Mouse (Mus musculus) testis, postnatal 10 days (tissue): ENCODE data around the gene Gmds.
A peak's percentile ranks its signal among the peaks of the same experiment; 100 is the strongest.

Source experiments
- DNase-seq: peaks from one replicate; pipeline ENCODE4 v3.0.0; 2021; ENCODE audit warnings: low spot score

The Gmds gene

DNA sequence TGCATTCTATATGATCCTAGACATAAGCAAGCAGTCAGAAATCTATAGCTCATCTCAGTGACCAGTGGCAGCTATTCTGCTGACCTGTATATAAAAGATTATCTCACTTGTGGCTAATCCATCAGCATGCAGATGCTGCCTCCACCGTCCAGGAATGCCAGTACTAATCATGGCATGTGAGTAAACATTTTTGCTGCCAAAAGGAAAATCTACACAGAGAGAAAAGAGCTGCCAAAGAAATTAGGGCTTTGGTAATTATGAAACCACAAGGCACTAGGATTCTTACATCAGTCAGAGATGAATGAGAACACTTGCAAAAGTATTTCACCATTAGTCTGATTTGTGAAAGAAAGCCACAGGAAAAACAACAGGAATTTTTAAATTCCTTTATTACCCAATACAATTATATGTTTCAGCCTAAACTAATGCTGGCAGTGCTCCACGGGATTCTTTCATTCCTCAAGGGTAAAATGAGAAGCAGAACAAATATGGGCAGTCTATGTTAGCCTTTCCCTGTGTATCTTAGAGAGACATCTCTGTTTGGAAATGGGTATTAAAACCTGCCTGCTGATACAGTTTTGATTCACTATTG lies 71.3 kb downstream of the Gmds start:
- no peak for DNase-seq

- DNase-seq: no peak
Observed at GRCm38 (mm10) chr13:32266721-32267120, 71.8 kb downstream of the Gmds start.

- DNase-seq: peak; percentile 79
Observed at GRCm38 (mm10) chr13:32256121-32256520, 82.4 kb downstream of the Gmds start.

GRCm38 (mm10) chr13:32252276-32252675 lies 86.3 kb downstream of the Gmds start:
- no peak for DNase-seq

- no peak for DNase-seq
Observed at GRCm38 (mm10) chr13:32242200-32242599, 96.3 kb downstream of the Gmds start.

DNA sequence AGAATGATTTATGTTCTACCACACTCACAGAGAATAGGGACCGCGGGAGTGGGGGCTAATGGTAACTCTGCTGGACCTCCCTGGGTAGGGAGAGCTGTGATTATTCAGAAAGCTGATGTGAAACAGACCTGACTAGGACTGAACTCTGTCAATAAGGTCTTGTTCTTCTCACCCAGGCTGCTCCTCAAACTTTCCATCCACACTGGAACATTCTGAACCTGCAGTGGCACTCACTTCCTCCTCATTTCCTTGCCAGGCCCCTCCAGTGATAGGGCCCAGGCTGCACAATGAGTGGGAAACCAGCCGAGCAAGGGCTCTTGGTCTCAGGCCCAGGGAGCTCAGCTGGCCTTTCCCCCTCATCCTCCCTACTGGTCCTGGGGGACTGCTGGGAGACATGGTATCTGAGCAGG lies 102.3 kb downstream of the Gmds start:
- peak; percentile 40 for DNase-seq

- no peak for DNase-seq
Observed at GRCm38 (mm10) chr13:32235046-32235445, 103.5 kb downstream of the Gmds start.

GRCm38 (mm10) chr13:32234019-32234418 lies 104.5 kb downstream of the Gmds start:
- no peak for DNase-seq

DNA sequence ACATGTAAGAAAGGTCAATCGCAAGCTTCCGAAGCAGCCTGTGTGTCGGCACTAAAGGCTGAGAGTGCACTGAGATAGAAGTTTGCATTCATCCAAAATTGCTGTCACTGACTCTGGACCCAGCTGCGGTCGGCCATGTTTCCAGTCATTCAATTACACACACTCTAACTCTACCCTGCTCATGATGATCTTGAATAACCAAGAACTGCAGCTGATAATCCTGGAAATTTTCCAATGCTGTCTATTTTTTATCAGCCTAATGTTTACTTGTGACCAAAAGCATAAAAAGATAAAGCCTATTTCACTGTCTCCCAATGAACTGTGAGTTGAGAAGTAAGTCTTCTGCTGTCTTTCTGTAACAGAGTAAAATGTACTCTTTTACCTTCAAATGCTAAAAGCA lies 106.1 kb downstream of the Gmds start:
- no peak for DNase-seq

- DNase-seq: no peak
Observed at GRCm38 (mm10) chr13:32231956-32232355, 106.6 kb downstream of the Gmds start.

DNA sequence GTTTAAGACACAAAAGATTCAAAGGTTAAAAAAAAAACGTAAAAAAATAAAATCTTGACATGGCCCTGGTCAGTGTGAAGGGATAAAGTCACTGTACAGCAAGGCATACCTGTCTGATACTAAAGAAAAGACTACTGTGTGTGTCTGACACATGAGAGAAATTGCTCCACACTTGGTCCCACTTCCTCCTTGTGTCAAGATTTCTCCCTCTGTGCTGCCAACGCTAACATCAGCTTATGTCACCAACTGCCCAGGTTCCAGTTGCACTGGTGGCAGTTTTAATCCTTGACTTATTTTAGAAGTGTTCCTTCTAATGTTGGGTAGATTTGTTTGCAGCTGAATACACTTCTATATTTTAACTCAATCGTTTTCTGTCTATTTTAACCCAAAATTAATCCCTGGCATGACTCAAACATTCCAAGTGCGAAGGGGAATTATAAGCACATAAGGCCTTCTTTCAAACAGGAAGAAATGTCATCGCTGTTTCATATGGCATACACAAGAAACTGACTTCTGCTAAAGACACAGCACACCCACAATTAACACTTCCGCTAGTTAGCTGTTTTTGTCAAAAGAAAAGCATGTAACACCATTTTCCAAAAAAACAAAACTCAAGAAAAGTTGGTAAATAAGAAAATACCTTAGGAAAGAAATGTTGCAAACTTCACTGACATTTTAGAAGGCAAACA lies 110.5 kb downstream of the Gmds start:
- DNase-seq: no peak

- no peak for DNase-seq
Observed at GRCm38 (mm10) chr13:32217647-32218046, 120.9 kb downstream of the Gmds start.

DNA sequence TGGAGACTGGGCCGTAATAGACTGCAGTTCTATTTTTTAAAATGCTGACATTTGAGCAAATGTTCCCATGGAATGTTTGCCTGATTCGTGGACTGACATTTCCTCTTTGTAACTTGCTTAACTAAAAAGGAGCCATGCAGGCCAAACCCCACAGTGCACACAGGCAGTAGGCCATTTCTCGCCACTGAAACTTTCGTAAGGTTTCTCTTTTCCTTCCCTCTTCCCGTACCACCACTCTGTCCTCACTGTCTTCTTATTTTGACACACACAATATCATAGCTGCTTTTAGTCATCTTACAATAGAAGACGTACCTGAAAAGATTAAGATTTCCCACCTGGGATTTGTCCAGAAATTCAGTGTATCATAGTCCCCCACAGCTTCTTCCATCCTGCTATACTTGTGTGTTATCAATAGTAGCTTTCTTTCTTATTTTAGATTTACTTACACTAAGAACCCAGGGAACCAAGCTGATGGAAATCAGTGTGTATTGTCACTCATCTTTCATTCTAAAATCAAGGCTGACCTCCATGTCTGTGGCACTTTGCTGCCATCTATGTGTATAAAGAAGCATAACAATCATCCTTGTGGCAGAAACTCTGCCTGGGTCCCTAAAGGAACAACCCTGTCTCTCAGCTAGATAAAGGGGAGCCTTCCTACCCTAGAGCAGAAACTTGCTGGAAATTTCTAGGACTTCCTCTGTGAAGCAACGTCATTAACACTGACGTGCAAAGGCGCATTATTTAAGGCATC lies 124.7 kb downstream of the Gmds start:
- DNase-seq: no peak

DNA sequence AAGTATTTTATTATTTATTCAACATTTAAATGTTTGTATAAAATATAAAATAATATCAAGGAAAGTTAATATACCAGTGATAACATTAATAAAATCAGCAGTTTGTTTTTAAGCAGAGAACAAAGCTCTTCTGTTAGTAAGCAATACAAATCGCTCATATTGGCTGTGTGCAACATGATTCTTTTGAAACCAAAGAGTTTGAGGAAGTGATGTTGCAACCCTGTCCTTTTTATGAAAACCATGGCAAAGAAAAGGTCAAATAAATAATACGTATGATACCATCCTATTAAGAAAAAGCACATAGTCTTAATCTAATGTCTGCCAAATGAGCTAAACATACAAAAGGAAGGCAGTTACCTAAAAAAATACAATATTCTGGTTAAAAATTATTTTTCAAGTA lies 126.4 kb downstream of the Gmds start:
- no peak for DNase-seq

DNA sequence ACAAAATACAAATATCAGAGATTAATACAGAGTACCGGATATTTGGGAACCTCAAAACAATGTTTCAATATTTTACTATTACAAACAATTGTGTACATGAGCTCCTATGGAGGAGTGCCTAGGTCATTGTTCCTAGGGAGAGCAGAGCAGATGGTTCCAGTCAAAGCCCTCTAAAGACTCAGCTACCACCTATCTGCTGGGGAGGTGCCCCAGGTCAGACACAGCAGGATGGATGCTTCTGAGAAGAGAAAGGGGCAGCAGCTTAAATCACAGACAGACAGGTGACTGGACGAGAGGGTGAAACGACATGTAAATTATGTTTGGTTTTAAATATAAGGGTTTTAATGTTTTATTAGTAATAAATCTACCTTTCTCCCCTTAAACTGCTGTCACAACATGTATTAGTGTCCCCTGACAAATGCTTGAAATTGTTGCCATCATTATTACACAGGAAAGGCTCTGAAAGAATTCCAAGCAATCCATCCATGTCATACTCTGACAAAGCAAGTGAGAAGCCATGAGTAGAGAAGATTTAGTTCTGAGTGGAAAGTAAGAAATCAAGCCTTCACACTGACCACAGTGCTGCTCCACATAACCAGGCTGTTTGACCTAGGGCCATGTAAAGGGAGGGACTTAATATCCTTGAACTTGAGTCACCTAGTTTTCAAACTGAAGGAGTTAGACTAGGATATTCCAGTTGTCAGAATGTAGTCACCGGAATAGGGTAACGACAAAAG lies 131.2 kb downstream of the Gmds start:
- no peak for DNase-seq

- no peak for DNase-seq
Observed at GRCm38 (mm10) chr13:32179906-32180305, 158.6 kb downstream of the Gmds start.

- DNase-seq: no peak
Observed at GRCm38 (mm10) chr13:32178682-32179081, 159.9 kb downstream of the Gmds start.

GRCm38 (mm10) chr13:32177852-32178453 lies 160.6 kb downstream of the Gmds start:
- no peak for DNase-seq

GRCm38 (mm10) chr13:32175028-32175427 lies 163.5 kb downstream of the Gmds start:
- DNase-seq: no peak

DNA sequence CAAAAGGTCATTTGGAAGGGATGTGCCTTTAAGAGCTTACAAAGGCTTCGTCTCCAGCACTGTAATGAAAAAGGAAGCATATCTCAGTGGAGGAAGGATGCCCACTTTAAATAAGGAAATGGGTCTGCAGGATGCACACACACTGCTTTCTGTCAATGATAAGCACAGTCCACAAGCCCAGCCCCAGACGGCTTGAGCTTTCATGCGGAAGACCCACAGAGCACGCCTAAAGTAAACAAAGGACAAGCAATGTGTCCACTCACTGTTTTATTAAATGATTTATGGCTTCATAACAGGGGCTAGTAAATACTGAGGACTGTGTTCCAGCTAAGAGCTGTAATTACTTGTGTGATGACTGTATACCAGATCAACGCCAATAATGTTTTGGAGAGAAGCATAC lies 169.4 kb downstream of the Gmds start:
- no peak for DNase-seq

GRCm38 (mm10) chr13:32167806-32168205 lies 170.7 kb downstream of the Gmds start:
- no peak for DNase-seq

- no peak for DNase-seq
Observed at GRCm38 (mm10) chr13:32165581-32165980, 173.0 kb downstream of the Gmds start.
